Mouse (Mus musculus) fat pad, adult 2 months (tissue): ENCODE measurements around the gene Srbd1.

Source experiments
- DNase-seq: peaks from one replicate; pipeline ENCODE4 v3.0.0-alpha.2; 2011; ENCODE audit warnings: low read depth, low spot score; ENCODE audit errors: extremely low read depth

The Srbd1 gene

GRCm38 (mm10) chr17:86035146-86035545, 109.8 kb downstream of the Srbd1 start:
- DNase-seq, result no peak

DNA sequence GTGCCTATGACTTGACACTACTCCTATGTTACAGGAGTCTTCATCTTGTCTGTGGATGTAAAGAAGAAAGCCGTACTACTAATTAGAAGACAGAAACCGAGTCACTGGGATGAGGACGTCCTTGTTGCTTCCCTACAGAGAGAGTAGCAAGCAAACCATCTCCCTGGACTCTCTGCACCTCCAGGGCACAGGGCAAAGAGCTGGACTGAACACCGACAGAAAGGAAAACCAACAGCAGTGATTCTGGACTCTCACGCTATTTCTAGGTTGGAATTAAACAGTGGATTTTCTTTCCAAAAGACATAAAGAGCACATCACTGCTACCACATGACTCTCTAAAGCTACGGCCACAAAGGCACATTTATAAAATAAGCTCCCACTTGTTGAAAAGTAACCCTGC, 110.3 kb downstream of the Srbd1 start:
- no peak for DNase-seq

GRCm38 (mm10) chr17:86032113-86032714, 112.8 kb downstream of the Srbd1 start:
- no peak for DNase-seq

DNA sequence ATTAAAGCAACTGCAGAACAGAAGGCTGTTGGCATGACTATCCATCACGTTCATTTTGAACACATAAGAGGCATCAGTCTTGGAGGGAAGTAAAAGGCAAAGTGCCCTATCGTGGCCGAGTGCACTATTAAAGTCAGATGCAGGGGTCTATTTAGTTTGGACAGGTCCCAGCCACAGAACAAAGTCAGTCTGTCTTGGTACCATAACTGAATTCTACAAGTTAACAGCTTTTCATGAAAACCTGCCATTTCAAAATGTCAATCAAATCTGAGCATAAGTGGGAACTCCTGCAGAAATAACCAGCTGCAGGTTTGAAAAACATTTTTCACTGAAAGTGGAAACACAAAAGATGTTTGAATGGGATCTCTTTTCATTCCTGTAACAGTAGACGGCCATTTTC, 115.0 kb downstream of the Srbd1 start:
- no peak for DNase-seq

DNA sequence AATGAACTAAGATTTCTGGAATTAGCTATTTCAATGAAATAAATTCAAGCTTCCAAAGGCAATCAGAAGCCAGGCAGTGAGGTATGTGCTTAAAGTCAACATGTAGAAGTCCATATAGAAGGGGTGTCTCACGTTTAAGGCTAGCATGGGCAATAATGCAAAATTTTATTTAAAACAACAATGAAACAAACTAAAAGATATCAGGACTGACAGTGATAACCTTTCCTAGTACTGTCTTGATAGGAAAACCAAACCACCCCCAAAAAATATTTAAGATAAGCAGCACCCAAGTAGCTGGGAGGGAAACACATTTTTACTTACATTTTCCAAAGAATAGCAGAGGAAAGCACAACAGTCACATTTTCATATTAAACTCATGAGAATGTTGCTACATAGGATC, 115.8 kb downstream of the Srbd1 start:
- no peak for DNase-seq

DNA sequence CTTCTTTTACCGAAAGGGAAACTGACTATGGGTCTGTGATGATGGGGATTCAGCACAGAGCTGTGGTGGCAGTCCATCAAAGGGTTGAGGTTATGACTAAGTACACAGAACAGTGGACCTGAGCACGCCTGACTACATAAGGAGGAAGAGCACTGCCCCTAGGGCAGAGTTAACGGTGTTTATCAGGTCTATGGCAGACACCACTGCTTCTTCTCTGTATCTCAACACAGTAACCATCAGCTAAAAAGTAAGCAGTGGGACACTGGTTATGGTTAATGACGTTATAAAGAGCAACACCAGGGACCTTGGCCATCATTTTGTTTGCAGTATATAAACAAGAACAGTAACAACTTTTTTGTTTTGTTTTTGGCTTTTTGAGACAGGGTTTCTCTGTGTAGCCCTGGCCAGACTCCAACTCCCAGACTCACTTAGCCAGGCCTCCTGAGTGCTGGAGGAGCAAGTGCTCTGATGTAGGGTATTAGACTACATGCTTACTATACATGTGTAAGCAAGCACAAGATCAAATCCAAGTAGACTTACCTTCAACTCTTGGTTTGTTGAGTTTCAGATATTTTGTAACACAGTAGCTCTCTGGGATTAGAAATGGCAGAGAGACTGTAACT, 117.3 kb downstream of the Srbd1 start:
- DNase-seq, result no peak

- DNase-seq, result no peak
Measured at GRCm38 (mm10) chr17:86024589-86024988, 120.4 kb downstream of the Srbd1 start.

DNA sequence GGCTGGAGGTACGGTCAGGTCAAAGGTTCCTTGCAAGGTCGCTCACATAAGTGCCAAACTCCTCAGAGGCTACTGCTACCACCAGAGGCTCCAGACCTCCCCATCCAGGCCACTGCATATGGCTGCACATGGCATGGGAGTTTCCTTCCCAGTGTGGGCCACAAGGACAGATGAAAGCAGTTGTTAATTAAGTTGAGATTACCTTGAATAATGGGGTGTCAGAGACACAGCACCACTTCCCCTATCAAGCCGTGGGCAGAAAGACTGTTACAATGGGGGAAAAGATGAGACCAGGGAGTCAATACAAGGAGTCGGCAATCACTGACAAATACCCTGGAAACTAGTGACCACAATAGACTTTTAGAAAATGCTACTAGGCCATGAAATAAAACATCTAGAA, 122.6 kb downstream of the Srbd1 start:
- no peak for DNase-seq

DNA sequence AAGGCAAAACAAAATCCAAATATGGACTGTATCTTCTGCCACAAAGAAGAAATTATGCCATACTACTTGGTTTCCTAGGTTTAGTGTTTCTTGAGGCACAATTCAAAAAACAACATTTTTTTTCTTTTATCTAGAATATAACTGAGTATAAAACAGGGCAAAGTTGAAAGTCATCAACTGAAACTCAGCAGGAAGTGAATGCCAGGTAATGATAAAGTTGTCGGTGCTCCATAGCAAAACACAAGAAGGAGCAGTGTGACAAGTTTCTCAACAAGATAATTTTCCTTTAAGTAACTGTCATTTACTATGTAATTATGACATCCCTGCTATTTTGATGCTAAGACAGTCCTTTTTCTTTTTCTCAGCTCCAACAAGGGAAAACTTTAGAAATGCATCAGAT, 123.2 kb downstream of the Srbd1 start:
- no peak for DNase-seq

DNA sequence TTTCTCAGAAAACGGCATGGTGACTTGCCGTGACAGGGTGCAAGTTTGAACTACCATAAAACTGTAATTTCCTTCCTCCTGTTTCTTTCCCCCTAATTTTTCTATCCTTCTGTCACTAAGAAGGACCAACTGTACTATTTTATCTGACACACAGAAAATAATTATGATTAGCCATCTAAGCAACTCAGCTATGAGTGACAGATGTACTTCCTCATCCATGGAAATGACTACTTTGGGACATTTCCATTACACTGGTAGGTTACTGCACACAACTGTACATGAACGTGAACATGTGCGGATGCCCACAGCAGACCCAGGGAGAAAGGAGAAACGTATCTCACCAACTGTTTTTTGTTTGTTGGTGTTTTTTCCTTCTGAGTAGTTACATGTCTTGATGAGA, 123.7 kb downstream of the Srbd1 start:
- DNase-seq, result no peak

DNA sequence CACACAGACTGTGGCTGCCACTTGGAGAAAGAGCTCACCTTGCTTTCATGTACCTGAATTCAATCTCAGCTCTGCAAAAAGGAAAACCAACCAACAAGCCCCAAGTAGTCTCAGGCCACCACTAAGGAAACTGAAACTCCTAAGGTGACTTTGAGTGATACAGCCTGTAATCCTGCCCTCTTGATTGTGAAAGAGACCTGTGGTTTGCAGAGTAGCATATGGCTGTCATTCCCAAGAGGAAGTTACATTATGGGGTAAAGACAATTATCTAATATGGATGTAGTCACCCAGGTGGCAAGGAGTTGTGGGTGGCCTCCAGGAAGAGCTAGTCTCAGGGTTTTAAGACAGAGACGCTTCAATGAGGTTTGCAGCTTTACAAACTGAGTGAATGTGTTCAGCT, 125.2 kb downstream of the Srbd1 start:
- no peak for DNase-seq

DNA sequence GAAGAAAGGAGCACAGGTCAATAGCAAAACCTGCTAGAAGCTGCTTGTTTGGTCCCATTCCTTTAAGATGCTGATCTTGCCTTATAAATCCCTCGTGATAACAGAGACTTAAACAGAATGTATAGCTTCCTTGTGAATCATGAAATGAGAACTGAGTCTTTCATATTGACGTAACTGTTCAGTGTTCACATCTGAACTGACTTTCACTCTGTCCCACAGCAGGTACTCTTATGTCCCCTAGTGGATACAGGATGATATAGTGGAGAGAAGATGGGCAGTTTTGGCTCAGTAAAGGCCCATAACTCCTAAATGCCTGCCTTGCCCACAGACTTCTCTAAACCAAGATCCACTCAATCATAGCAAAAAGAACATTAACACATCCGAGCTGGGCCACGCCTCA, 130.7 kb downstream of the Srbd1 start:
- DNase-seq, result no peak

- DNase-seq, result no peak
Measured at GRCm38 (mm10) chr17:86012576-86012975, 132.4 kb downstream of the Srbd1 start.

DNA sequence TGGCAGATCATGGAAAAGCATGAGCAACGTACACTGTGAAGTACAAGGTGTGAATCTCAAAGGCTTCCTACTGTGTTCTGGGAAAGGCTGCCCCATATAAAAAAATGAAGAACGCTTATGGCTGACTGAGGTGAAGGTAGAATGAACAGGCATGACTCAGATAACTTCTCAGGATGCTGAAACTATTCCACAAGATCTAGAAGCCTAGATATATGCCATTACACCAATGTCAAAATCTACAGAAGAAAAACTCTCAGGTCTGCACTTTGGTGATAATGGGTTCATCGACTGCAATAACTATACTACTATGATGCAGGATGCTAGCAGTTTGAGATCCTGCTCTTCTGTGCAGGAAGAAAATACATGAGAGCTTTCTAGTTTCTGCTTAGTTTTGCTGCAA, 133.1 kb downstream of the Srbd1 start:
- no peak for DNase-seq

DNA sequence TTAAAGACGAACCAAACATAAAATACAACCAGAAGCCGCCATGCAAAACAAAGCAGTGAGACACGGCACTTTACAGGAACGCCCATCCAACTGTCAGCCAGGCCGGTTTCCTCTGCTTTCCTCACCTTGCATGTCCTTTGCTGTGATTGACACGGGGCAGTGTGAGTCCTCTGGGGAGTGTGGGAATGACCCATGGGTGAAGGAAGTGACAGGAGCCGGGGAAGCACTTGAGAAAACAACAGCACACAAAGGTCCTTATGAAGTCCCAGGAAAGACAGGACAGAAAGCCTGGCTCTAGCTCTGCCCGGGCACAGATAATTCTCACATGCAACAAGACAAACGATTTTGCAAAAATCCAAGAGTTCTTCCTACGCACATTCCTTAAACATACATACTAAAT, 136.6 kb downstream of the Srbd1 start:
- DNase-seq, result no peak

- DNase-seq, result no peak
Measured at GRCm38 (mm10) chr17:86002113-86002512, 142.9 kb downstream of the Srbd1 start.

GRCm38 (mm10) chr17:86001667-86002066, 143.3 kb downstream of the Srbd1 start:
- no peak for DNase-seq

DNA sequence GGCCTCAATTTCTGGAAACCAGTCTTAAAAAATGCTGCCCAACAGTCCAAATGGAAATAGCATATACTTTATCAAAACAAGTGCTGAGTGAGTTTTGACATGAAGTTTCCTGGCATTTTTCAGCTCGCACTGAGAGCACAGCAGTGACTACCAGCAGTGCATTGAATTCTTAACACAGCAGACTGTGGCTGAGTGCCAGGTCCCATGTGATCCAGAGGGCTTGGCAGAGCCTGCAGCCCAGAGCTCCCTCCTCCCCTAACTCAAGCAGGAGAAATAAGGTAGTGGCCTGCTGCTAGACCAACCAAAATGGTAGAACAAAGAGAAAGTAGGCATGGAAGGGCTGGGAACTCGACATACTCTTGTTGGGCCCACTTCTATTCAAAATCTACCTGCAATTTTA, 149.2 kb downstream of the Srbd1 start:
- DNase-seq, result no peak

GRCm38 (mm10) chr17:85995086-85995485, 149.9 kb downstream of the Srbd1 start:
- no peak for DNase-seq

- DNase-seq, result no peak
Measured at GRCm38 (mm10) chr17:85989058-85989769, 155.8 kb downstream of the Srbd1 start.

GRCm38 (mm10) chr17:85987531-85987930, 157.4 kb downstream of the Srbd1 start:
- DNase-seq, result no peak

GRCm38 (mm10) chr17:85986624-85987023, 158.4 kb downstream of the Srbd1 start:
- DNase-seq, result no peak

GRCm38 (mm10) chr17:85986181-85986580, 158.8 kb downstream of the Srbd1 start:
- DNase-seq, result no peak
